Mouse (Mus musculus): ENCODE measurements around the gene Fdxr.

DNA sequence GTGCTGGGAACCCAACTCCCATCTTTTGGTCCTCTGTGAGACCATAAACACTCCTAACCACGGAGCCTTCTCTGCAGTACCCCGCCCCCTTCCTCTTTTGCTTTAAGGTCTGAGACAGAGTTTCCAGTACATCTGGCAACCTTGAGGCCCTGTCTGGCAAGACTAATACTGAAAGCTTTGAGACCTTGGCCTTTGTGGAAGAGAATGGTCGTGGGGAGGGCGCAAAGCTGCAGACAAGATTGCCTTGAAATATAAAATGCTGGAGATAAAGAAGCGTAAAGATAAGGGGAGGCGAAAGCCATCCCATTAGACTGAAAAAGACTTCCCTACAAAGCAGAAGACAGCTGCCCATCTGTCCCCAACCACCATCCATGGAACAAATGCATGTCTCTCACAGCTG, 1.3 kb downstream of the Fdxr start:
- no peak for TF ChIP-seq CTCF (IDR thresholded peaks at IDR 0.05; ENCODE audit: low read depth, low read length)
- TF ChIP-seq TAL1 (conservative IDR thresholded peaks at IDR 0.05; ENCODE audit: low read depth, low read length): no peak
- no peak for TF ChIP-seq GATA1 (IDR thresholded peaks at IDR 0.05; ENCODE audit: borderline replicate concordance, low read length)
- TF ChIP-seq GATA2 (IDR thresholded peaks at IDR 0.05; ENCODE audit: borderline replicate concordance, low read depth, low read length): no peak
- TF ChIP-seq POLR2AphosphoS5 (IDR thresholded peaks at IDR 0.05; ENCODE audit: insufficient replicate concordance, low read depth, low read length): no peak
